Mouse (Mus musculus) regulatory T cell (primary cell): ENCODE data around the gene Rbfox2.

Source experiments
- in situ Hi-C: fragments of 300-600 bp; cut with MboI, MseI; formaldehyde crosslinking; loops from one replicate; pipeline ENCODE4 v1.15.1; 2025; ENCODE audit warnings: high pct_unique_total_duplicates

Gene Rbfox2

DNA sequence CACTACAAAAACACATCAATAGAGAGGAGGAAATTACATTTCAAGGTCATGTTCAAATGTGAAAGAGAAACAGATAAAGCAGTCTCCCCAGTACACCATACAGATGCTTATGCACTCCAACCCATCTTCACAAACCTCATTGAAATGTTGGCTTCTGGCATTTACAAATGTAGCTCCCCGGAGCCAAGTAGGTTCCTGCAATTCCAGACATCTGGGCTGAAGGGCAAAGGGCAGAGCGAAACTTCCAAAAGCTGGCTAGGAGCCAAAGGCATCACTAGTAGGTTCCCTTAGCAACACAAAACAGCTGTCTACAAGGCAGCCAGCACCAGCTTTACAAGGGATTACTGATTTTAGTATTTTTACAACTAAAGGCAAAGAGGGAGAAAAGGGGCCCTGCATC lies 104.6 kb downstream of the Rbfox2 start:
- in situ Hi-C loops, result no loop called here

- in situ Hi-C loops, result no loop called here
Measured at GRCm38 (mm10) chr15:77196827-77197226, 110.0 kb downstream of the Rbfox2 start.

DNA sequence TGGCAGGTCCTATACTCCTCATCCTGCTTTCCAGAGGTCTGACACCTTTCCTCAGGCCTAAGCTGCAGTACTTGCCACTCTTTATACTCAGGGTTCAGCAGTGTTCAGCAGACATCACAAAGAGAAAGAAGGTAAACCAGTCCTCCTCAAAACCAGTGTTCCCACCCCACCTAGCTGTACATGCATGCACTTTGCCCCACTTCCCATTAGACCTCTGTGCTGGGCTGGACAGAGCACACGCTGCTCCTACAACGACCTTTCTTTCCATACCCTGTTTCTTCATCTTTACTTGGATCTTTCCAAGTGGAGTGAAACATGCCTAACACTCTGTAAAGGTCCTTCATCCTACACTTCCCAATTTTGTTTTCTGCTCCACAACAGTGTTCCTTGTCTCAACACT lies 110.8 kb downstream of the Rbfox2 start:
- in situ Hi-C loops, result no loop called here

DNA sequence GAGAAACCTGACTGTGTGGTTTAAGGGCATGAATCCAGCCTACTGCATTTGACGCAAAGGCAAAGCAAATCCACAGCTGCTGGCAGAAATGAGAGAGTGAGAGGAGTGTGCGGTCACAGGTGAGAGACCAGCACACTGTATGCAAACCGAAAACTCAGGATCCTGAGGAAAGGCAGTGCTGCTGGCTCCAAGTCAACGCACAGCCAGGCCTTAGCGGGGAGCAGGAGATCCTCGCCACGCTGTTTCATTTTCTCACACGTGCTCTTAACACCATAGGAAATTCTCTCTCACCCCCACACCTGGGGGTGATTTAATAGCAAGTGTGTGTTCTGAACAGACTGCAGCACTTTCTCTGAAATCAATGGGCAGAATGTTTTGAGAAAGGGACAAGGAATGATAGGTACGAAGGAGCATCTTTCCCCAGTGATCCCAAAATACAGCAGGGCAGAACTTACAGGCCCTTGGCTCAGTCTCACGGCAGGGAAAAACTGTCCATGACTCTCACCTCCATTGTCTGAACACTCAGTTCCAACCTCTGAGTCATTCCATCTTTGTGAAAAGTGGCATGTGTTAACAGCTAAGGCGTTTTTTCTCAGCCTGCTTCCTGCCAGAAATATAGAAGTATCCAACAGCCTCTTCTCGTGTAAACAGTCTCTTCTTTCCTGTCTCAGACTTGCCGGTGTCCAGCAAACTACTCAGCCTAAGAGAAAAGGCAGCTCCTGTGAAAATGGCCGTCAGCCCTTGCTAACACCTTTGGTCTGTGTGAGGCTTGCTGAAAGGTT lies 114.5 kb downstream of the Rbfox2 start:
- in situ Hi-C loops, result no loop called here

DNA sequence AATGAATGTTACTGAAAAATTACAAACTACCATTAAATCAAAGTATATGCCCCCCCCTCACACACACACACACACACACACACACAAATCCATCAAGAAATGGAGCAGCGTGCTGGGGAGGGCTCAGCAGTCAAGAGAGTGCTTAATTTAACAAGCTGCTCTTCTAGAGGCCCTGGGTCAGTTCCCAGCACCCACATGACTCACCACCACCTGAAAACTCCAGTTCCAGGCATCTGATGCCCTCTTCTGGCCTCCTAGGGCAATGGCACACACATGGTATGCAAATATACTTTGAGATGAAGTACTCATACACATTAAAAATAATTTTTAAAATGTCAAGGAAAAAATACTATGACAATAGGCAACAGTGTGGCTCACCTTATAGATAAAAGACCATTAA lies 120.7 kb downstream of the Rbfox2 start:
- in situ Hi-C loops, result no loop called here

DNA sequence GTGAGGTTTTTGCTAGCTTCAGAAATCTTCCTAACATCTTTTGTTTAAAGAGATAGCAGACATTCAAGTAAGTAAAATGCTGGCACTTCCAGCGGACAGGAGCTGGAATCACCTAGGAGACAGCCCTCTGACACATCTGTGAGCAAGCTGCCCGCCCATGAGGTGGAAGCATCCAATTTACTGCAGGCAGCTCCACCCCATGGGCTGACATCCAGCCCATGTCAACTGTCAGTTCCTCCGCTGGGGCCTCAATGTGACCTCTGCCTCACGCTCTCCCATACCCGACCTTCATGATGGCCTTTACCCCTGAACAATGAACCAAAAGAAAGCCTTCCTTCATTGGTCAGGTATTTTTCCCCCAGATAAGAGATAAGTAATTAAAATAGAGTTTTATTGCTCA lies 121.2 kb downstream of the Rbfox2 start:
- in situ Hi-C loops, result no loop called here

DNA sequence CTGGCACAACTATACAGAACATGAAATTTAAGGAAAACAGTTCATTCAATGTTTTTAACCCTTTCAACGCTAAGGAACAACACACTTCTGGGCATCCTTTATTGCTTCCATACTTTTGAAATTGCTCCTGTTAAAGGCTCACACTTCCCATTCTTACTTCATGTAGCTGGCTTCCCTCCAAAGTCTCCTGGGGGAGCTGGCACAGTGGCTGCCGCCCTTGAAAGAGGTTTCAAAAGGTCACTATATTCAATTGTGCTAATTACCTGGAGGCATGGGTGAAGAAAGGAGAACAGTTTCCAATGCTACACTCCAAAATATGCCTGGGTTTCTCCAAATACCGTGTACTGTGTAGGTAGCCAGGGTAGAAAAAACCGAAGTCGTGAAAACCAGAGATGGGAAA lies 124.0 kb downstream of the Rbfox2 start:
- in situ Hi-C loops, result no loop called here

GRCm38 (mm10) chr15:77174018-77174417 lies 132.8 kb downstream of the Rbfox2 start:
- in situ Hi-C loops, result no loop called here

GRCm38 (mm10) chr15:77172414-77172813 lies 134.4 kb downstream of the Rbfox2 start:
- in situ Hi-C loops, result no loop called here

DNA sequence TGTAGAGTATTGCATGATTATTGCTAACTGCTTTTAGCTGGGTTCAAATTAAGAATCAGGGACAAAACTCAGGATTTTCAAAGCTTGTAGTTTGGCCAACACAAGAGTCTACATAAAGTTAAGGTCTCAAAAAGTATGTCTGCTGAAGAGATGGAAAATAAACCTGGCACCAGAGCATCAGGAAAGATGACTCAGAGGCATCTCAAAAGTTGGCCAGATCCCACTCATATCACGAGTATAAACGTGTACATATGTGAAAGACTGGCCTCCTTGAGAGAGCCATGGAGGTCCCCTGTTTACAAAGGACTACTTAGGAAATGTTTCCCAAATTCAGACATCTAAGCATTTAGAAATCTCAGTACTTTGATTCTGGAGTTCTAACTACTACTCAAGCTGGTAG lies 138.0 kb downstream of the Rbfox2 start:
- in situ Hi-C loops, result no loop called here

DNA sequence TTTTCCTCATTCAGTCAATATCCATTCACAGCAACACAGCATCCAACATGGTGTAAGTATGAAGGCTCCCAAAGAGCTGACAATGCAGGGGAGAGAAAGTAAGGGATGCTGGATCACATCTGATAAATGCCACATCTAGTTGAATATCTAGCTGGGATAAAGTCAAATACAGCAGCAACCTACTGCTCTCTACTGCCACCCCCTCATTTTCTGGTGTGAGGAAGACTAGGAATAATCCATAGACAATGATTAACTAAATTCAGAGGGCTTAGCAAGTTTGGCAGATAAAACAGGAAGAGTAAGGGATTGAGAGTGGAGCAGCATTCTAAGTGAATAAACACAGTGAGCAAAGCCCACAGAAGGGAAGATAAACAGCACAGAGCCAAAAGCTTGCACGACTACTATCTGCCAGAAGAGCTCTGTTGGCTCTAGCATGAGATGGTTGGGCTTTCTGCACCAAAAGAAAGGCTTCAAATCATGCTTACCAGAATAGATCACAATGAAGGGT lies 140.5 kb downstream of the Rbfox2 start:
- in situ Hi-C loops, result no loop called here

- in situ Hi-C loops, result no loop called here
Measured at GRCm38 (mm10) chr15:77163336-77163735, 143.5 kb downstream of the Rbfox2 start.

DNA sequence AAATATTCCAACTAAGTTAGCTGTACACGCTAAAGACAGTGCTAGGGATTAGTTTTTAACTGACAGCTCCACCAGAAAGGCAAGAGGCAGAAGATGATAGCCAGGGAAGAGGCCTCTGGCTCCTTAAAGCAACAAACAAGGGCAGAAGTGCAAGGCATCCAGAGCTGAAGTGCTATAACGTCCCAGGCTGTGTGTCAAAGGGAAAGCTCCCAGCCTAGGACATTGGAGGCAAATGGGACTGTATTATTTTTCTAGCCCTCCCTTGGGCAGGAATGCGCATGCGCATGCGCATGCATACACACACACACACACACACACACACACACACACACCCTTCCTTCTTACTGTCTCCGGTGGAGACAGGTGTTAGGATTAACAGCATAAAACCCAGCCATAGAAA lies 143.9 kb downstream of the Rbfox2 start:
- in situ Hi-C loops, result no loop called here

DNA sequence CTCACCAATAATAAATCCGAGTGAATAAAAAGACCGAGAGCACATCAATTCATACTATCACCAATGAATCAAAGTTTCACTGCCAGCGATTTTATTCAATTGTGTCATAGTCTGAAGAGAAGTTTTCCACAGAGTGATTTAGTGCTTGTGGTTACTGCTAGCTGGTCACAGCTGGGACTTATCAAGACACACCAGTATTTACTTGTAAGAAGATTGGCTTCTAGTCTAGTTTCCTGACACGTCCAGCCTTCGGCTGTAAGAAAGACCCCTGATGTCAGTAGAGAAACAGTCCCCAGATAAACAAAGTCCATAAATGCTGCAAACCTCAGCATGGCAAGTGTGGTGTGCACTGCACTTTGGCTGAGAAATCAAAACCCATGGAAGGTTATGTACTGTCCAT lies 145.4 kb downstream of the Rbfox2 start:
- in situ Hi-C loops, result no loop called here

GRCm38 (mm10) chr15:77160848-77161247 lies 146.0 kb downstream of the Rbfox2 start:
- in situ Hi-C loops, result no loop called here

DNA sequence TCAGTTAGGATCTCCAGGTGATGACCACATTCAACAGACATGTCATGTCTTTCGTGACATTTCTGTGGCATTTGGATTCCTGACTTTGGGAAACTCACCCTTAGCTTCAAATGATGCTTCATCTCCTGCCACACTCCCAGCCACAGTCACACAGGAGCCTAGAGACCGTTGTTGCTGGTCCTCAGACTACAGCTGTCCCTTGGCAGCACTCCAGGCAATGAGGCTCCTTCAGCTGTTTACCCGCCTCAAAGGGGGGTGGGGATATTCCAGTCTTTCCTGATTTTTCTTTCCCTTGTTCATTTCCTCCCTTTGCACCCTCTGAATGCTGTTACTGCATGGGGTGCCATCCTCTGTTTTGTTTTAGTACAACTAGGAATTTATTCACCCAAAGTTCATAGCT lies 150.3 kb downstream of the Rbfox2 start:
- in situ Hi-C loops, result no loop called here

DNA sequence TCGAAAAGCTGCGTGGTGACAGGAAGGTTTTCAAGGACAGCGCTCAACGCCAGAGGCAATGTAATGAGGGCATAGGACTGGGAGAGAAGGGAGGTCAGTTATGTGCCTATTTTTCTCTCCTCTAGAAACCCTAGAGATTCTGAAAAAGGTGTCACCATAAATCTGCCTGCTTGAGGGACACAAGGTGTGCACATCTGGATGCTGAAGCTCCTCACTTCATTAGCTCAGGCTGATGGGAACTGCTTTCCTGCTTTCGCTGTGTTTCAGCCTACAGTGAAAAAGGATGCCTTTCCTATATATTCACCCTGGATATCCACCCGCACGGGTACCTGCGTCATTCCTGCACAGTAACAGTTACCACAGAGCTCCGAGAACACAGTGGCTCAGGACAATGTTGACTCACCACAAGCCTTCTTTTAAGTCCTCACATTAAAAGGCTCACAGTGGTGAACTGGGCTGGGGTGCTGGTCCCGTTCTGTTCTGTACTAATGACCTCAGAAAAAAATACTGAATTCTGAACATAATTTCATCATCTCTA lies 152.5 kb downstream of the Rbfox2 start:
- in situ Hi-C loops, result no loop called here

GRCm38 (mm10) chr15:77153625-77154024 lies 153.2 kb downstream of the Rbfox2 start:
- in situ Hi-C loops, result no loop called here

GRCm38 (mm10) chr15:77153088-77153546 lies 153.7 kb downstream of the Rbfox2 start:
- in situ Hi-C loops, result no loop called here

DNA sequence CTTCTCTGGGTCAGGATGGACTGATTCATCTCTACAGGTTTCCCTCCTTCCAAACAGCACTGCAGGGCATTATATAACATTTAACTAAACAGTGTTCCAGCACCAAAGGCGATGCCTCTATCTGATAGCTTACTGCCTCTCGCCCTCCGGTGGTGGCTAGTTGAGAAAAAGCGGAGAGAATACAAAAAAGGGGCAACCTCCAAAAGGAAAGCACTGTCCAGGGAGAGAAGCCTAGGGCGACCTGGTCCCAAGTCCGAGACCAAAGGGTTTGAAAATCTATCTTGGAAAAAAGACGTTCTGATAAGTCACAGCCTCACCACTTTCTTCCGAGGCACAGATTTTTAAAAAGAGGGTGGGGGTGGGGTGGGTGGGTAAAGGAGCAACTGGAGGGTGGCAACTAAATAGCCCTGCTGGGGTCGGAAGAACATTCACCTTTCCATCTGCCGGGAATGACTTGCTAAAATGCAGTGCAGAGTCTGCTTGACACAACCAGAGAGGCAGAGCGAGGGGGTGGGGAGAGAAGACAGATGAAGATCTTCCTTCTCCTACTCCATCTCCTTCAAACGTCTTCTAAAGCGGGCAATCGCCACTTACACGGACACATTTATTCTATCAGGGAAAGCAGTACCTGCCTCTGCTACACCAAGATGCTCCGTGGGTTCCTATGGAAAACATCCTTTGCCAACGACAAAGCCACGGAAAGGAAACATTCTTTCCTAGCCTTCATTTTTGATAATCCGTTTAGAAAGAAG lies 154.3 kb downstream of the Rbfox2 start:
- in situ Hi-C loops, result no loop called here

GRCm38 (mm10) chr15:77151816-77152215 lies 155.0 kb downstream of the Rbfox2 start:
- in situ Hi-C loops, result no loop called here

GRCm38 (mm10) chr15:77151178-77151577 lies 155.6 kb downstream of the Rbfox2 start:
- in situ Hi-C loops, result no loop called here

DNA sequence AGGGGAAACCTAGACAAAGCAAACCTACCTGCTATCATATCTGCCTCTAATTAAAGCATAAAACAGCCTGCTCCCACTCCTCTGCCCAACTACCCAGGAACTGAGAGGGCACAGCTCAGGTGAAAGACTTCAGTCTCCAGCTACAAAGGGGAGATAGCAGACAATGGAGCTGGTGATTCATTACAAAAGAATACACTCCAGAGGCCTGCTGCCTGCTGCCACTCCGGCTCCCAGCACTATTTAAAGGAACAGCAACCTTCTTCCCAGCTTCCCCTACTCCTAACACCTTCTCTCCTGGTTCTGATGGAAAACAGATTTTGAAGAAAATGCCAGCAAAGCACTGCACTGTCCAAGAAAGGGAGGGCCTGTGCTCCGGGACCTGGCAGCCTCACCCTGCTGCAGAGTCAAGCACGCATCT lies 156.4 kb downstream of the Rbfox2 start:
- in situ Hi-C loops, result no loop called here
